Mouse (Mus musculus): ENCODE results near the gene Hnrnpll. TPM values are rescaled to one million over a fixed set of nuclear protein-coding genes. Genes with fewer than 3 reads are reported as not detected.
A peak's percentile ranks its signal among the peaks of the same experiment; 100 is the strongest.
"Not testable (repeated sequence)": the region's sequence is repeated elsewhere in the genome, so short reads cannot be mapped to it uniquely, and the experiment has no call there.

Gene Hnrnpll
- total and polyA plus RNA-seq, 2 experiments: 7.7 to 26.1 TPM

DNA sequence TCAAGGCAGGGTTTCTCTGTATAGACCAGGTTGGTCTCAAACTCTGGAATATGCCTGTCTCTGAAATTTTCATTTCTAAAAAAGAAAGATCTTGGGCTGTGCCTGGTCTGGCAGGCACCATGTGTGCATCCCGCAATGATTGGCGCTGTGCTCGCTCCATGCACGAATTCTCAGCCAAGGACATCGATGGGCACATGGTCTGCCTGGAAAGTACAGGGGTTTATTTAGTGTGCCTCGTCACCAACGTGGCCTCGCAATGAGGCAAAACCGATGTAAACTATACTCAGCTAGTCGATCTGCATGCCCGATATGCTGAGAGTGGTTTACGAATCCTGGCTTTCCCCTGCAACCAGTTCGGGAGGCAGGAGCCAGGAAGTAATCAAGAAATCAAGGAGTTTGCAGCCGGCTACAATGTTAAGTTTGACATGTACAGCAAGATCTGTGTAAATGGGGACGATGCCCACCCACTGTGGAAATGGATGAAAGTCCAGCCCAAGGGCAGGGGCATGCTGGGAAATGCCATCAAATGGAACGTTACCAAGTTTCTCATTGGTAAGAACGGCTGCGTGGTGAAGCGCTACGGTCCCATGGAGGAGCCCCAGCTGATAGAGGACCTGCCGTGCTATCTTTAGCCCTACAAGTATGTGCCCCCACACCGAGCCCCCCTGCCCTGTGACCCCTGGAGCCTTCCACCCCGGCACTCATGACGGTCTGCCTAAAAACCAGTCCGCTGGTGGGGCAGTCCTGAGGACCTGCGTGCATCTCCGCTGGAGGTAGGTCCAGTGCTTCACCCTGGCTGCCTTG lies 8.0 kb downstream of the Hnrnpll start:
- Histone ChIP-seq H3K27ac (replicated peaks; ENCODE audit: insufficient read depth, low read depth, low read length) (no peak overlapping the region), H3K4me3 (ENCODE audit: insufficient read depth, low read depth, low read length) (no peak overlapping the region), H3K36me3 (ENCODE audit: control insufficient read depth, insufficient read depth, low read length) (peaks cover 27% of the 10 kb centered on the region), H3K4me1 (ENCODE audit: control insufficient read depth, insufficient read depth, low read length) (peaks cover 13% of the 10 kb centered on the region), H3K9ac (ENCODE audit: low read depth, low read length) (no peak overlapping the region), H3K79me2 (ENCODE audit: control insufficient read depth, insufficient read depth, low read length) (peaks cover 11% of the 10 kb centered on the region; the same call in 1 of the 2 replicates), H3K27me3 (ENCODE audit: control insufficient read depth, insufficient read depth, low read length) (no peaks in the 10 kb centered on the region)
- TF ChIP-seq CTCF (IDR thresholded peaks at IDR 0.05; ENCODE audit: low read depth, low read length) (no peak), POLR2A (IDR thresholded peaks at IDR 0.05; ENCODE audit: extremely low read depth, insufficient read depth, low read length) (no peak)
- 62% methylated on average over 27 of the region's 27 CpGs for WGBS
- DNase-seq (ENCODE audit: extremely low read depth, low read depth, low spot score): peak; percentile 33

- WGBS: 23% methylated on average over 1 of the region's 1 CpGs
- peak; percentile 37 for DNase-seq (ENCODE audit: extremely low read depth, low read depth, low spot score)
- Histone ChIP-seq H3K79me2 (ENCODE audit: control insufficient read depth, insufficient read depth, low read length) (peaks cover 11% of the 10 kb centered on the region; the same call in 1 of the 2 replicates), H3K36me3 (ENCODE audit: control insufficient read depth, insufficient read depth, low read length) (peaks cover 45% of the 10 kb centered on the region), H3K27ac (replicated peaks; ENCODE audit: insufficient read depth, low read depth, low read length) (no peak overlapping the region), H3K4me3 (ENCODE audit: insufficient read depth, low read depth, low read length) (no peak overlapping the region), H3K4me1 (ENCODE audit: control insufficient read depth, insufficient read depth, low read length) (peaks cover 6% of the 10 kb centered on the region; the same call in 1 of the 2 replicates), H3K27me3 (ENCODE audit: control insufficient read depth, insufficient read depth, low read length) (no peaks in the 10 kb centered on the region), H3K9ac (ENCODE audit: low read depth, low read length) (no peak overlapping the region)
- TF ChIP-seq CTCF (IDR thresholded peaks at IDR 0.05; ENCODE audit: low read depth, low read length): no peak
- TF ChIP-seq POLR2A (IDR thresholded peaks at IDR 0.05; ENCODE audit: extremely low read depth, insufficient read depth, low read length): no peak
Observed at GRCm38 (mm10) chr17:80051682-80052081, 10.5 kb downstream of the Hnrnpll start.

- H3K27ac ChIP-seq (replicated peaks; ENCODE audit: insufficient read depth, low read depth, low read length); H3K4me3 ChIP-seq (ENCODE audit: insufficient read depth, low read depth, low read length); H3K4me1 ChIP-seq (ENCODE audit: control insufficient read depth, insufficient read depth, low read length); H3K79me2 ChIP-seq (ENCODE audit: control insufficient read depth, insufficient read depth, low read length); DNase-seq (ENCODE audit: extremely low read depth, low read depth, low spot score); H3K27me3 ChIP-seq (ENCODE audit: control insufficient read depth, insufficient read depth, low read length); H3K9ac ChIP-seq (ENCODE audit: low read depth, low read length): not testable (repeated sequence)
- peaks cover 56% of the 10 kb centered on the region for H3K36me3 ChIP-seq (ENCODE audit: control insufficient read depth, insufficient read depth, low read length)
Observed at GRCm38 (mm10) chr17:80049300-80049699, 12.8 kb downstream of the Hnrnpll start.

- H3K9ac ChIP-seq (ENCODE audit: low read depth, low read length): no peak overlapping the region
- 60% methylated on average over 7 of the region's 7 CpGs for WGBS
- peaks cover 60% of the 10 kb centered on the region for H3K36me3 ChIP-seq (ENCODE audit: control insufficient read depth, insufficient read depth, low read length)
- no peaks in the 10 kb centered on the region for H3K27me3 ChIP-seq (ENCODE audit: control insufficient read depth, insufficient read depth, low read length)
- peaks cover 4% of the 10 kb centered on the region; the same call in 1 of the 2 replicates for H3K4me1 ChIP-seq (ENCODE audit: control insufficient read depth, insufficient read depth, low read length)
- no peak overlapping the region for H3K4me3 ChIP-seq (ENCODE audit: insufficient read depth, low read depth, low read length)
- no peak for TF ChIP-seq POLR2A (IDR thresholded peaks at IDR 0.05; ENCODE audit: extremely low read depth, insufficient read depth, low read length)
- peak; percentile 53 for TF ChIP-seq CTCF (IDR thresholded peaks at IDR 0.05; ENCODE audit: low read depth, low read length)
- H3K27ac ChIP-seq (replicated peaks; ENCODE audit: insufficient read depth, low read depth, low read length): no peak overlapping the region
- peaks cover 7% of the 10 kb centered on the region; the same call in 1 of the 2 replicates for H3K79me2 ChIP-seq (ENCODE audit: control insufficient read depth, insufficient read depth, low read length)
- DNase-seq (ENCODE audit: extremely low read depth, low read depth, low spot score): peak; percentile 73
Observed at GRCm38 (mm10) chr17:80048230-80048629, 13.9 kb downstream of the Hnrnpll start.

DNA sequence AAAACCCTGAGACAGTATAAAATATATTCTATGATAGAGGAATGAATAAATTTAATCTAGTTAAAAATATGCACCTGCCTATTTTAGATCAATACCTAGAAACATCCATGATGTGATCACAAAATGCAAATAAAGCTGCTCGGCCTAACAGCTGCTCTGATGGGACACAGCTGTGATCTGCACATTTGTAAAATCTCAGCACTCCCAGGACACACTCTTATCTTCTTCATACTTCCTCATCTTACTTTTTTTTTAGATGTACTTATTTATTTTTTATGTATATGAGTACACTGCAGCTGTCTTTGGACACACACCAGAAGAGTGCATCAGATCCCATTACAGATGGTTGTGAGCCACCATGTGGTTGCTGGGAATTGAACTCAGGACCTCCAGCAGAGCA lies 20.4 kb downstream of the Hnrnpll start:
- Histone ChIP-seq H3K4me1 (ENCODE audit: control insufficient read depth, insufficient read depth, low read length) (no peaks in the 10 kb centered on the region), H3K79me2 (ENCODE audit: control insufficient read depth, insufficient read depth, low read length) (peaks cover 3% of the 10 kb centered on the region; the same call in 1 of the 2 replicates), H3K27ac (replicated peaks; ENCODE audit: insufficient read depth, low read depth, low read length) (no peak overlapping the region), H3K36me3 (ENCODE audit: control insufficient read depth, insufficient read depth, low read length) (peaks cover 40% of the 10 kb centered on the region), H3K4me3 (ENCODE audit: insufficient read depth, low read depth, low read length) (no peak overlapping the region), H3K27me3 (ENCODE audit: control insufficient read depth, insufficient read depth, low read length) (no peaks in the 10 kb centered on the region), H3K9ac (ENCODE audit: low read depth, low read length) (no peak overlapping the region)
- WGBS: 61% methylated on average over 1 of the region's 1 CpGs
- TF ChIP-seq CTCF (IDR thresholded peaks at IDR 0.05; ENCODE audit: low read depth, low read length) (no peak), POLR2A (IDR thresholded peaks at IDR 0.05; ENCODE audit: extremely low read depth, insufficient read depth, low read length) (no peak)
- no peak for DNase-seq (ENCODE audit: extremely low read depth, low read depth, low spot score)

DNA sequence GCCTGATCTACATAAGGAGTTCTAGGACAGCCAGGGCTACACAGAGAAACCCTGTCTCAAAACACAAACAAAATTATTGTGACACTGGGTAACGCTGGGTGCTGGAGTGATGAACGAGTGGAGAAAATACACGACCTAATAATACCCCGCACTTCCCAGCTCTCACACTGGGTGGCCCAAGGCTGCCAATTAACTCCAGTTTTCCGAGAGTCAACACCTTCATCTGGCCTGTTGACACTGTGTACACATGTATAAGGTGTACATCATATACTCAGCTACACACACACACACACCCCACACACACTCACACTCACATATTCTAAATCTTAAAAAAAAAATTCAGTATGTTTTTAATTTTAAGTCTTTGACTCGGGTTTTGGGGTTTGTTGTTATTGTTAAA lies 33.5 kb downstream of the Hnrnpll start:
- no peak for DNase-seq (ENCODE audit: extremely low read depth, low read depth, low spot score)
- Histone ChIP-seq H3K27ac (replicated peaks; ENCODE audit: insufficient read depth, low read depth, low read length) (no peak overlapping the region), H3K4me1 (ENCODE audit: control insufficient read depth, insufficient read depth, low read length) (no peaks in the 10 kb centered on the region), H3K4me3 (ENCODE audit: insufficient read depth, low read depth, low read length) (no peak overlapping the region), H3K36me3 (ENCODE audit: control insufficient read depth, insufficient read depth, low read length) (peaks cover 41% of the 10 kb centered on the region), H3K9ac (ENCODE audit: low read depth, low read length) (no peak overlapping the region), H3K79me2 (ENCODE audit: control insufficient read depth, insufficient read depth, low read length) (no peaks in the 10 kb centered on the region), H3K27me3 (ENCODE audit: control insufficient read depth, insufficient read depth, low read length) (no peaks in the 10 kb centered on the region)
- 93% methylated on average over 6 of the region's 6 CpGs for WGBS
- TF ChIP-seq POLR2A (IDR thresholded peaks at IDR 0.05; ENCODE audit: extremely low read depth, insufficient read depth, low read length): no peak
- no peak for TF ChIP-seq CTCF (IDR thresholded peaks at IDR 0.05; ENCODE audit: low read depth, low read length)

Data from liver, adult 2 months (tissue).